Mouse (Mus musculus) kidney, postnatal 36 days (tissue): Measurements from ENCODE around the gene Cd274.

Experiments
- DNase-seq, 2 experiments: peaks; one replicate each; pipeline ENCODE4 v3.0.0; 2021 to 2022; ENCODE audit warnings: mixed read lengths in 2 of 2

Gene Cd274

DNA sequence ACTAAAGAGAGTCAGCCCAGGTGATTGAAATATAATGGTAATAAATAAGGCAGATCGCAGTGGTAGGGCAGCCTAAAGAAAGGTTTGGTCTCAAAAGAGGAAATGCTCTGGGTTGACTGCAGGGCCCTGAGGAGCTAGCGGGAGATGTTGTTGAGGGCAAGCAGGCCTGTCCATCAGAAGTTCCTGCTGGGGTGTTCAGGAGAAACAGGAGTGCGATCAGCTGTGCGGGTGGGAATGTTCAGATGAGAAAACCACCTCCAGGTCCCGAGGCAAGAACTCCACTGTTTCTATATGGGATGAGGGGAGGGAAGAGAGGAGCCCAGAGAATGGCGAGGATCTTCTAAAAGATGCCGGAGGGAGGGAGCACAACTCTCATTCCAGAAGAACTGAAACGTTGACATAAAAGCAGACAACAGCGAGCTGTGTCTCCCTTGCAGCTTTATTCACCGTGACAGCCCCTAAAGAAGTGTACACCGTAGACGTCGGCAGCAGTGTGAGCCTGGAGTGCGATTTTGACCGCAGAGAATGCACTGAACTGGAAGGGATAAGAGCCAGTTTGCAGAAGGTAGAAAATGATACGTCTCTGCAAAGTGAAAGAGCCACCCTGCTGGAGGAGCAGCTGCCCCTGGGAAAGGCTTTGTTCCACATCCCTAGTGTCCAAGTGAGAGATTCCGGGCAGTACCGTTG is 69.7 kb downstream of the Cd274 start:
- DNase-seq, result no peak
